Mouse (Mus musculus): ENCODE measurements around the gene Lnpep. TPM values are rescaled to one million over a fixed set of nuclear protein-coding genes. Genes with fewer than 3 reads are reported as not detected.

The Lnpep gene
- polyA plus RNA-seq, 1 experiment, result 21.1 TPM

DNA sequence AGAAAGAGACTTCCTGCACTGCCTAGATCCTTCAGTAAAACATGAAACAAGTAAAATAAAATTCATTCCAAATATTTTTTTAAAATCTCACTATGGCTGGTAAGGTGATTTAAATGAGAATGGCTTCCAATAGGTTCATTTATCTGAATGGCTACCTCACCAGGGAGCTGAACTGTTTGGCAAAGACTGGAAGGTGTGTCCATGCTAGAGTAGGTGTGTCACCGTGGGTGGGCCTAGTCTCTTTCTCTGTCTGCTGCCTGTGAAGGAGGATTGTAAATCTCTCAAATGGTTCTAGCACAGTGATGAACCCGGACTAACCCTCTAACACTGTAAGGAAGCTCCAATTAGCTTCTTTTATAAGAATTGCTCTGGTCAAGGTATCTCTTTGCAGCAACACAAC lies 12.5 kb downstream of the Lnpep start:
- Histone ChIP-seq H3K4me3 (ENCODE audit: insufficient read depth, low read length) (no peak overlapping the region), H3K4me1 (ENCODE audit: control insufficient read depth, insufficient read depth, low read length) (peaks cover 2% of the 10 kb centered on the region; the same call in 1 of the 2 replicates)

GRCm38 (mm10) chr17:17609523-17609922 lies 15.3 kb downstream of the Lnpep start:
- H3K4me1 ChIP-seq (ENCODE audit: control insufficient read depth, insufficient read depth, low read length), result peaks cover 3% of the 10 kb centered on the region; the same call in 1 of the 2 replicates
- TF ChIP-seq POLR2A (IDR thresholded peaks at IDR 0.05; ENCODE audit: extremely low read depth, insufficient read depth, low read length), result no peak

More for the DNA sequence above, 12.5 kb downstream of the Lnpep start:
- H3K27ac ChIP-seq (ENCODE audit: insufficient read depth, low read length), result no peak overlapping the region
- TF ChIP-seq POLR2A (IDR thresholded peaks at IDR 0.05; ENCODE audit: extremely low read depth, insufficient read depth, low read length) (no peak), CTCF (IDR thresholded peaks at IDR 0.05; ENCODE audit: extremely low read depth, insufficient read depth, low read length) (no peak)

GRCm38 (mm10) chr17:17608416-17608988 lies 16.3 kb downstream of the Lnpep start:
- H3K27ac ChIP-seq (ENCODE audit: insufficient read depth, low read length), result no peak overlapping the region
- TF ChIP-seq CTCF (IDR thresholded peaks at IDR 0.05; ENCODE audit: extremely low read depth, insufficient read depth, low read length) (no peak), POLR2A (IDR thresholded peaks at IDR 0.05; ENCODE audit: extremely low read depth, insufficient read depth, low read length) (no peak)
- no peak overlapping the region for H3K4me3 ChIP-seq (ENCODE audit: insufficient read depth, low read length)
- peaks cover 3% of the 10 kb centered on the region; the same call in 1 of the 2 replicates for H3K4me1 ChIP-seq (ENCODE audit: control insufficient read depth, insufficient read depth, low read length)

More at GRCm38 (mm10) chr17:17609523-17609922, 15.3 kb downstream of the Lnpep start:
- Histone ChIP-seq H3K4me3 (ENCODE audit: insufficient read depth, low read length) (no peak overlapping the region), H3K27ac (ENCODE audit: insufficient read depth, low read length) (no peak overlapping the region)

DNA sequence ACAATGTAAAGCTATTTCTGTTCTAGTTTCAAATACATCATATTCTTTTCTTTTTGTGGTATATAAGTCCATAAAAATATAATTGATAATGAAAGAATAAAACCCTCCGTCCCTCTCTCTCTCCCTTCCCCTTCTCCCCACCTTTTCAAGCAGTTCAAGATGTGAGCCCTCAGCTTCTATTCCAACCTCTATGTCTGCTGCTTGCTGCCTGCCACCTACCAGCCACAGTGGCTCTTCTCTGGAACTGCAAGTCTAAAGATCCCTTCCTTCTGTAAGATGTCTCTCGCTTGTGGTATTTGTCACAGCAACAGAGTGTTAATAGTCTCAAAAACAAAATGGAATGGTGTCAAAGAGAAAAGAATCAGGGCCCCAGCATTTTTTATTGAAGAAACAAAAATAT lies 20.3 kb downstream of the Lnpep start:
- no peak for TF ChIP-seq POLR2A (IDR thresholded peaks at IDR 0.05; ENCODE audit: extremely low read depth, insufficient read depth, low read length)
- TF ChIP-seq CTCF (IDR thresholded peaks at IDR 0.05; ENCODE audit: extremely low read depth, insufficient read depth, low read length), result no peak
- H3K4me3 ChIP-seq (ENCODE audit: insufficient read depth, low read length), result no peak overlapping the region
- peaks cover 3% of the 10 kb centered on the region; the same call in 1 of the 2 replicates for H3K4me1 ChIP-seq (ENCODE audit: control insufficient read depth, insufficient read depth, low read length)
- no peak overlapping the region; the same call in 1 of the 2 replicates for H3K27ac ChIP-seq (ENCODE audit: insufficient read depth, low read length)

- peaks cover 3% of the 10 kb centered on the region; the same call in 1 of the 2 replicates for H3K4me1 ChIP-seq (ENCODE audit: control insufficient read depth, insufficient read depth, low read length)
- H3K27ac ChIP-seq (ENCODE audit: insufficient read depth, low read length), result no peak overlapping the region
- TF ChIP-seq CTCF (IDR thresholded peaks at IDR 0.05; ENCODE audit: extremely low read depth, insufficient read depth, low read length) (no peak), POLR2A (IDR thresholded peaks at IDR 0.05; ENCODE audit: extremely low read depth, insufficient read depth, low read length) (no peak)
- H3K4me3 ChIP-seq (ENCODE audit: insufficient read depth, low read length), result no peak overlapping the region
Measured at GRCm38 (mm10) chr17:17603609-17604008, 21.2 kb downstream of the Lnpep start.

GRCm38 (mm10) chr17:17602786-17603185 lies 22.1 kb downstream of the Lnpep start:
- H3K27ac ChIP-seq (ENCODE audit: insufficient read depth, low read length), result no peak overlapping the region
- TF ChIP-seq CTCF (IDR thresholded peaks at IDR 0.05; ENCODE audit: extremely low read depth, insufficient read depth, low read length), result no peak
- TF ChIP-seq POLR2A (IDR thresholded peaks at IDR 0.05; ENCODE audit: extremely low read depth, insufficient read depth, low read length), result no peak
- no peak overlapping the region for H3K4me3 ChIP-seq (ENCODE audit: insufficient read depth, low read length)
- peaks cover 3% of the 10 kb centered on the region; the same call in 1 of the 2 replicates for H3K4me1 ChIP-seq (ENCODE audit: control insufficient read depth, insufficient read depth, low read length)

DNA sequence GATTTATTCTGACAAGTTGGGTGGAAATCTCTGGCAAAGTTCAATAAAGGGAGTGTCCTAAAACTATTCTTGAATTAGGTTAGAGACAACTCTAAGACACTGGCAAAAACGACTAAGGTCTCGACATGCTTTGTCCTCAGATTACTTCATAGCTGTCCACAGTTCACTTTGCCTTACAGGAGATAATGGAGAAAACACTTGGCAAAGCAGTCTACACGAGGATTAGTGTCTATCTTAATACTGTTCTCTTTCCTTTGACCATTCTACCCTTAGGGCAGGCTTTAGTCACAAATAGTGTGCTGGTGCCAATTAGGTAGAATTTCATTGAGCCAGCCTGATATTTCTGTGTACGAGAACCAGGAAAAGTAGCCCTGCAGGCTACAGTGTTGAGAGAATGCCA lies 22.5 kb downstream of the Lnpep start:
- Histone ChIP-seq H3K4me3 (ENCODE audit: insufficient read depth, low read length) (no peak overlapping the region), H3K27ac (ENCODE audit: insufficient read depth, low read length) (no peak overlapping the region), H3K4me1 (ENCODE audit: control insufficient read depth, insufficient read depth, low read length) (peaks cover 3% of the 10 kb centered on the region; the same call in 1 of the 2 replicates)
- TF ChIP-seq CTCF (IDR thresholded peaks at IDR 0.05; ENCODE audit: extremely low read depth, insufficient read depth, low read length), result no peak

- no peak overlapping the region for H3K4me3 ChIP-seq (ENCODE audit: insufficient read depth, low read length)
- TF ChIP-seq CTCF (IDR thresholded peaks at IDR 0.05; ENCODE audit: extremely low read depth, insufficient read depth, low read length), result no peak
- no peak for TF ChIP-seq POLR2A (IDR thresholded peaks at IDR 0.05; ENCODE audit: extremely low read depth, insufficient read depth, low read length)
- peaks cover 3% of the 10 kb centered on the region; the same call in 1 of the 2 replicates for H3K4me1 ChIP-seq (ENCODE audit: control insufficient read depth, insufficient read depth, low read length)
- no peak overlapping the region for H3K27ac ChIP-seq (ENCODE audit: insufficient read depth, low read length)
Measured at GRCm38 (mm10) chr17:17600804-17601252, 24.0 kb downstream of the Lnpep start.

GRCm38 (mm10) chr17:17600001-17600400 lies 24.8 kb downstream of the Lnpep start:
- Histone ChIP-seq H3K4me1 (ENCODE audit: control insufficient read depth, insufficient read depth, low read length) (peaks cover 3% of the 10 kb centered on the region; the same call in 1 of the 2 replicates), H3K27ac (ENCODE audit: insufficient read depth, low read length) (no peak overlapping the region), H3K4me3 (ENCODE audit: insufficient read depth, low read length) (no peak overlapping the region)
- TF ChIP-seq CTCF (IDR thresholded peaks at IDR 0.05; ENCODE audit: extremely low read depth, insufficient read depth, low read length), result no peak
- no peak for TF ChIP-seq POLR2A (IDR thresholded peaks at IDR 0.05; ENCODE audit: extremely low read depth, insufficient read depth, low read length)

DNA sequence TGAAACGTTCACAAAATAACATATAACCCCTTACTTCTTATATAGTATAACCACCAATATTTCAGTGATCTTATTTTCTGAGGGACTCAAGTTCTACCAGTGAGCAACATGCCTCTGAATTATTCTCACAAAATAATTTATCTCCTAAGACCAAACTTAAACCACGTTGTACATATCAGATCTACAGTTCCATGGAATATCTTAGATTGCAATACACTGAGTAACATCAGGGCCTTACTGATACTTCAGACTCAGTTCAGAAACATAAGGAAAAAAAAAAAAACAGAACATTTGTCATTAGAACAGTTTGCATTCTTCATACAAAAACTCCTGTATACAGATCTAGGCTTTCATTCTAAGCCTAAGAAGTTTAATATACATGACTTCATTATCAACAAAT lies 26.5 kb downstream of the Lnpep start:
- TF ChIP-seq POLR2A (IDR thresholded peaks at IDR 0.05; ENCODE audit: extremely low read depth, insufficient read depth, low read length) (no peak), CTCF (IDR thresholded peaks at IDR 0.05; ENCODE audit: extremely low read depth, insufficient read depth, low read length) (no peak)

More for the DNA sequence above, 26.5 kb downstream of the Lnpep start:
- Histone ChIP-seq H3K4me1 (ENCODE audit: control insufficient read depth, insufficient read depth, low read length) (peaks cover 1% of the 10 kb centered on the region; the same call in 1 of the 2 replicates), H3K27ac (ENCODE audit: insufficient read depth, low read length) (no peak overlapping the region), H3K4me3 (ENCODE audit: insufficient read depth, low read length) (no peak overlapping the region)

All from cortical plate, adult 2 months (tissue).